Mouse (Mus musculus) urinary bladder, postnatal 10 days (tissue): ENCODE data around the gene Gm10220.
"Not testable (repeated sequence)": the region's sequence is repeated elsewhere in the genome, so short reads cannot be mapped to it uniquely, and the experiment has no call there.

Source experiments
- DNase-seq: peaks from one replicate; pipeline ENCODE4 v3.0.0; 2022; ENCODE audit warnings: low spot score

The Gm10220 gene

DNA sequence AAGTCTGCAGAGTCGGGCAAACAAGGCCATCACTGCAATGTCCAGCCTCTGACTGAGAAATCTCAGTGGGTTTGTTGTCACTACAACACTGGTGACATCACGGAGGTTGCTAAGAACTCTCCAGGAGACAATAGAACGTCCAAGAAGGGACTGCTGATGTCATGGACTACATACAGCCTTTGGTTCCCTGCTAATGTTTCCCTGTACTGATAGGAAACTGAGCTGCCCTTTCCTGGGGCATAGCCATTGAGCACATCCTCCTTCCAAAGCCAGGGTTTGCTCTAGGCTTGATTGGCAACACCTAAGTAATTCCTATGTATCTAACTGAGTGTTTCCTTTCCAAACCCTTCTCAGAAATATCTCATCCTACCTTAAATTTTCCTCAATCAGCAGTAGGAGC is at the start of gene Gm10220:
Gene Gm10220 (minus strand): TSS at position 101 of the 400 bp plus-strand sequence.
- DNase-seq = not testable (repeated sequence)

GRCm38 (mm10) chr5:26169855-26170254 is 48.6 kb upstream of the Gm10220 start:
- DNase-seq = no peak

GRCm38 (mm10) chr5:26165791-26166165 is 44.6 kb upstream of the Gm10220 start:
- no peak for DNase-seq

DNA sequence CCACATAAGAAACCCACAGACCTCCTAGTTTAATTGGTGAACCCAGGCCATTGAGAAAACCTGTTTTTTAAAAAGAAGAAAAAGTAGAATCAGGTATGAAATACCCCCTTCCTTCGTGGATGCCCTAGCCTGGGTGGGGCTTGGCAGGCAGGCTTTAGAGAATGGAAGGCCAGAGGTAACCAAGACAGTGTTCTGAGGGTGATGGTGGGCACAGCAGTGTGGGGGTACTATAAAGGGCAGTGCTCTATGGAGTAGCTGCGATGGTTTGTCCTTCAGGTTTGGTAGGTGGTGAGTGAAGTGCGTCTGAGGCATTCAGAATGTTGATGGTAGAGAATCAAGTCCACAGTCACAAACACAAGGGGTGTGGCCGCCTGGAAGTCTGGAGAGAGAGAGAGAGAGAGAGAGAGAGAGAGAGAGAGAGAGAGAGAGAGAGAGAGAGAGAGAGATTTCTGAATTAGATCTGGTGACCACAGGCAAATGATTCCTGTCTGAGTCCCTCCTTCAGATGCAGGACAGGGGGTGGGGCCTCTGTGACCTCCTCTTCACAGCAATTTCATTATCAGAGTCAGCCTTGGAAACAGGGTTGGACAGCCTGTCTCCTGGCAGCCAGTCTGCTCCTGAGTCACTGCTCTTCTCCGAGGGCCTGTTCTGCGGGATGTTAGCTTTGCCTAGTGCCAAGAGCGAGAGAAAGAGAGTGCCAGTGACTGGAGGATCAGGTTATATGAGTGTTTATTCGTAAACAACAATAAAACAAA is 44.0 kb upstream of the Gm10220 start:
- no peak for DNase-seq

GRCm38 (mm10) chr5:26157396-26158170 is 36.4 kb upstream of the Gm10220 start:
- no peak for DNase-seq

- no peak for DNase-seq
Measured at GRCm38 (mm10) chr5:26142891-26143290, 21.7 kb upstream of the Gm10220 start.

DNA sequence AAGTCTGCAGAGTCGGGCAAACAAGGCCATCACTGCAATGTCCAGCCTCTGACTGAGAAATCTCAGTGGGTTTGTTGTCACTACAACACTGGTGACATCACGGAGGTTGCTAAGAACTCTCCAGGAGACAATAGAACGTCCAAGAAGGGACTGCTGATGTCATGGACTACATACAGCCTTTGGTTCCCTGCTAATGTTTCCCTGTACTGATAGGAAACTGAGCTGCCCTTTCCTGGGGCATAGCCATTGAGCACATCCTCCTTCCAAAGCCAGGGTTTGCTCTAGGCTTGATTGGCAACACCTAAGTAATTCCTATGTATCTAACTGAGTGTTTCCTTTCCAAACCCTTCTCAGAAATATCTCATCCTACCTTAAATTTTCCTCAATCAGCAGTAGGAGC is 16.0 kb downstream of the Gm10220 start, which contains the start of gene 5031410I06Rik:
Gene 5031410I06Rik (minus strand): TSS at position 101 of the 400 bp plus-strand sequence.
- not testable (repeated sequence) for DNase-seq

DNA sequence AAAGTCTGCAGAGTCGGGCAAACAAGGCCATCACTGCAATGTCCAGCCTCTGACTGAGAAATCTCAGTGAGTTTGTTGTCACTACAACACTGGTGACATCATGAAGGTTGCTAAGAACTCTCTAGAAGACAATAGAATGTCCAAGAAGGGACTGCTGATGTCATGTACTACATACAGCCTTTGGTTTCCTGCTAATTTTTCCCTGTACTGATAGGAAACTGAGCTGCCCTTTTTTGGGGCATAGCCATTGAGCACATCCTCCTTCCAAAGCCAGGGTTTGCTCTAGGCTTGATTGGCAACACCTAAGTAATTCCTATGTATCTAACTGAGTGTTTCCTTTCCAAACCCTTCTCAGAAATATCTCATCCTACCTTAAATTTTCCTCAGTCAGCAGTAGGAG is 32.0 kb downstream of the Gm10220 start, which contains the start of gene Gm10471:
Gene Gm10471 (minus strand): TSS at position 101 of the 400 bp plus-strand sequence.
- DNase-seq = not testable (repeated sequence)

DNA sequence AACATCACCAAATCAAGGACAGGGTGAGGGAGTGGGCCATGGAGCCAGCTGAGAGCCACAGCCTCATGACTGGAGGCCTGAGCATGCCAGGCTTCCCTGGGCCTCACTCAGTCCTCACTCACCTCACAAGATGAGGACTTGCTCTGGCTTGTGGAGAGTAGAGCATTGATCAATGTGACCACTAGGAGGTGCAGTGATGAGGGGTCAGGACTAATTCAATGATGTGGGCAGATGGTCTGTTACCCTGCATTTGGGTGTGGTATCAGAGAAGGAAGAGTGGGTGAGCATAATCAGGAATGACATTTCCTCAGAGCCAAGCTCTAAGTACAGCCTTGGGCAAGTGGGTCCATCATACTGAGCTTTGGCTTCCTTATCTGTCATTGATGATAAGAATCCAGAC is 42.2 kb downstream of the Gm10220 start:
- not testable (repeated sequence) for DNase-seq

DNA sequence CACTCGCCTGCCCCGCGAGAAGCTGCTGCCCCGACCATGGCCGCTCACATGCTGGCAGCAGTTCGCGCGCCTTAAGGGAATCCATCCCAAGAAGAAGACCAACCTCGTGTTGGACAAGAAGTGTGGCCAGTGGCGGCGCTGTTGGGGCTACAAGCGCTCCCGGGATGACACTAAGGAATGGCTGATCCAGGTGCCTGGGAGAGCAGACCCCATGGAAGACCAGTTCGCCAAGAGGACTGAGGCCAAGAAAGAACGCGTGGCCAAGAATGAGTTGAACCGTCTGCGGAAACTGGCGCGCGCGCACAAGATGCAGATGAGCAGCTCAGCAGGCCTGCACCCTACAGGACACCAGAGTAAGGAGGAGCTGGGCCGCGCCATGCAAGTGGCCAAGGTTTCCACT is 50.5 kb downstream of the Gm10220 start:
- DNase-seq = no peak
